Mouse (Mus musculus) MEL (cell line): ENCODE measurements around the gene Rnf215. TPM values are rescaled to one million over a fixed set of nuclear protein-coding genes. Genes with fewer than 3 reads are reported as not detected.

ENCODE experiments used
- DNase-seq: peaks from one replicate; pipeline ENCODE4 v3.0.0; 2011; ENCODE audit warnings: low read depth, low spot score
- H3K27ac ChIP-seq: 2 replicates; pipeline ENCODE4 v1.5.1; 2012; ENCODE audit warnings: low read depth, mild to moderate bottlenecking, control low read depth, low read length, moderate library complexity; ENCODE audit not compliant: control insufficient read depth
- H3K27me3 ChIP-seq, 2 experiments: fragments of 150-350 bp in 1 of 2; sonication (generic) in 1 of 2; 2 replicates each; pipeline ENCODE4 v1.6.1; 2012; ENCODE audit warnings: low read length in 2 of 2, mild to moderate bottlenecking in 2 of 2, improper control_type of control experiment in 1 of 2, moderate library complexity in 1 of 2; ENCODE audit not compliant: insufficient read depth in 2 of 2, control insufficient read depth in 1 of 2
- H3K36me3 ChIP-seq, 2 experiments: 2 replicates each; pipeline ENCODE4 v1.6.1; 2012 to 2014; ENCODE audit warnings: low read length in 2 of 2, improper control_type of control experiment in 1 of 2, inconsistent platforms in 1 of 2, mild to moderate bottlenecking in 1 of 2; ENCODE audit not compliant: insufficient read depth in 2 of 2, control insufficient read depth in 1 of 2
- H3K4me1 ChIP-seq, 2 experiments: fragments of 150-350 bp in 1 of 2; sonication (generic) in 1 of 2; 2 replicates each; pipeline ENCODE4 v1.6.1; 2012; ENCODE audit warnings: low read length in 2 of 2, improper control_type of control experiment in 1 of 2, mild to moderate bottlenecking in 1 of 2; ENCODE audit not compliant: insufficient read depth in 2 of 2, control insufficient read depth in 1 of 2
- H3K4me3 ChIP-seq, 2 experiments: fragments of 150-350 bp in 1 of 2; sonication (generic) in 1 of 2; 2 replicates each; pipeline ENCODE4 v1.5.1; 2012; ENCODE audit warnings: low read depth in 2 of 2, low read length in 2 of 2, mild to moderate bottlenecking in 2 of 2, moderate library complexity in 2 of 2, control low read depth in 1 of 2, improper control_type of control experiment in 1 of 2; ENCODE audit not compliant: control insufficient read depth in 1 of 2, insufficient read depth in 1 of 2
- H3K79me2 ChIP-seq: 2 replicates; pipeline ENCODE4 v1.6.1; 2012; ENCODE audit warnings: mild to moderate bottlenecking, low read length, moderate library complexity; ENCODE audit not compliant: control insufficient read depth, poor library complexity, insufficient read depth
- H3K9ac ChIP-seq: 2 replicates; pipeline ENCODE4 v1.6.1; 2012; ENCODE audit warnings: low read depth, mild to moderate bottlenecking, control low read depth, low read length, moderate library complexity; ENCODE audit not compliant: control insufficient read depth, poor library complexity, severe bottlenecking
- H3K9me3 ChIP-seq: fragments of 150-350 bp; sonication (generic); replicated peaks from 2 replicates; pipeline ENCODE4 v1.6.1; 2012; ENCODE audit warnings: mild to moderate bottlenecking, low read length, improper control_type of control experiment, moderate library complexity; ENCODE audit not compliant: insufficient read depth
- BHLHE40 ChIP-seq: IDR thresholded peaks from 2 replicates; pipeline ENCODE4 v1.6.1; 2012; ENCODE audit warnings: low read depth, mild to moderate bottlenecking, inconsistent platforms, low read length, improper control_type of control experiment, borderline replicate concordance
- CHD1 ChIP-seq: IDR thresholded peaks from 2 replicates; pipeline ENCODE4 v1.6.1; 2012; ENCODE audit warnings: low read depth, mild to moderate bottlenecking, inconsistent platforms, low read length, improper control_type of control experiment
- CHD2 ChIP-seq: IDR thresholded peaks from 2 replicates; pipeline ENCODE4 v1.6.1; 2011; ENCODE audit warnings: low read length, improper control_type of control experiment
- CTCF ChIP-seq, 3 experiments: IDR thresholded peaks in 2 of 3; conservative IDR thresholded peaks in 1 of 3; 2 replicates each; pipeline ENCODE4 v1.5.1; 2011 to 2012; ENCODE audit warnings: low read length in 3 of 3, low read depth in 2 of 3, mild to moderate bottlenecking in 2 of 3, improper control_type of control experiment in 1 of 3, inconsistent platforms in 1 of 3, mixed read lengths in 1 of 3, moderate library complexity in 1 of 3; ENCODE audit not compliant: control insufficient read depth in 1 of 3, insufficient read depth in 1 of 3, poor library complexity in 1 of 3, severe bottlenecking in 1 of 3
- E2F4 ChIP-seq: IDR thresholded peaks from 2 replicates; pipeline ENCODE4 v1.6.1; 2011; ENCODE audit warnings: low read depth, low read length, improper control_type of control experiment, borderline replicate concordance
- ELF1 ChIP-seq: IDR thresholded peaks from 2 replicates; pipeline ENCODE4 v1.6.1; 2014; ENCODE audit warnings: low read depth, mild to moderate bottlenecking, inconsistent platforms, low read length, improper control_type of control experiment, moderate library complexity
- EP300 ChIP-seq, 2 experiments: IDR thresholded peaks; 2 replicates each; pipeline ENCODE4 v1.6.1; 2011; ENCODE audit warnings: improper control_type of control experiment in 2 of 2, low read length in 2 of 2, low read depth in 1 of 2, mild to moderate bottlenecking in 1 of 2
- ETS1 ChIP-seq: IDR thresholded peaks from 2 replicates; pipeline ENCODE4 v1.6.1; 2012; ENCODE audit warnings: low read depth, mild to moderate bottlenecking, inconsistent platforms, low read length, improper control_type of control experiment, moderate library complexity
- GABPA ChIP-seq: IDR thresholded peaks from 2 replicates; pipeline ENCODE4 v1.6.1; 2012; ENCODE audit warnings: low read depth, mild to moderate bottlenecking, inconsistent platforms, low read length, improper control_type of control experiment, moderate library complexity
- GATA1 ChIP-seq: IDR thresholded peaks from 2 replicates; pipeline ENCODE4 v1.6.1; 2011; ENCODE audit warnings: low read depth, low read length, improper control_type of control experiment
- HCFC1 ChIP-seq: IDR thresholded peaks from 2 replicates; pipeline ENCODE4 v1.6.1; 2012; ENCODE audit warnings: low read depth, mild to moderate bottlenecking, inconsistent platforms, low read length, improper control_type of control experiment, moderate library complexity
- JUND ChIP-seq: IDR thresholded peaks from 2 replicates; pipeline ENCODE4 v1.6.1; 2011; ENCODE audit warnings: low read depth, mild to moderate bottlenecking, improper control_type of control experiment, low read length
- KAT2A ChIP-seq: conservative IDR thresholded peaks from 2 replicates; pipeline ENCODE4 v1.6.1; 2012; ENCODE audit warnings: low read depth, low read length, improper control_type of control experiment, inconsistent platforms
- MAFK ChIP-seq: IDR thresholded peaks from 2 replicates; pipeline ENCODE4 v1.6.1; 2011; ENCODE audit warnings: low read depth, mild to moderate bottlenecking, low read length, improper control_type of control experiment, borderline replicate concordance
- MAX ChIP-seq: IDR thresholded peaks from 2 replicates; pipeline ENCODE4 v1.6.1; 2011; ENCODE audit warnings: low read length, improper control_type of control experiment
- MAZ ChIP-seq: IDR thresholded peaks from 2 replicates; pipeline ENCODE4 v1.6.1; 2012; ENCODE audit warnings: low read depth, mild to moderate bottlenecking, inconsistent platforms, low read length, improper control_type of control experiment
- MXI1 ChIP-seq: IDR thresholded peaks from 2 replicates; pipeline ENCODE4 v1.6.1; 2011; ENCODE audit warnings: mild to moderate bottlenecking, low read depth, low read length, improper control_type of control experiment
- MYB ChIP-seq: IDR thresholded peaks from 2 replicates; pipeline ENCODE4 v1.6.1; 2011; ENCODE audit warnings: mild to moderate bottlenecking, low read depth, low read length, improper control_type of control experiment
- MYC ChIP-seq: IDR thresholded peaks from 2 replicates; pipeline ENCODE4 v1.6.1; 2011; ENCODE audit warnings: low read depth, mild to moderate bottlenecking, low read length, improper control_type of control experiment, moderate library complexity
- NRF1 ChIP-seq: IDR thresholded peaks from 2 replicates; pipeline ENCODE4 v1.6.1; 2014; ENCODE audit warnings: low read depth, mild to moderate bottlenecking, inconsistent platforms, low read length, improper control_type of control experiment, moderate library complexity; ENCODE audit not compliant: poor library complexity, insufficient read depth, severe bottlenecking
- POLR2A ChIP-seq, 2 experiments: IDR thresholded peaks; 2 replicates each; pipeline ENCODE4 v1.6.1; 2011 to 2012; ENCODE audit warnings: low read length in 2 of 2, mild to moderate bottlenecking in 2 of 2, control low read depth in 1 of 2, improper control_type of control experiment in 1 of 2, low read depth in 1 of 2, moderate library complexity in 1 of 2; ENCODE audit not compliant: control insufficient read depth in 1 of 2, insufficient read depth in 1 of 2, poor library complexity in 1 of 2
- POLR2AphosphoS2 ChIP-seq: IDR thresholded peaks from 2 replicates; pipeline ENCODE4 v1.6.1; 2011; ENCODE audit warnings: low read length, improper control_type of control experiment
- POLR2AphosphoS5 ChIP-seq: IDR thresholded peaks from 2 replicates; pipeline ENCODE4 v1.6.1; 2012; ENCODE audit warnings: low read depth, borderline replicate concordance, mild to moderate bottlenecking, inconsistent platforms, low read length, moderate library complexity, mixed read lengths
- RAD21 ChIP-seq: IDR thresholded peaks from 2 replicates; pipeline ENCODE4 v1.6.1; 2011; ENCODE audit warnings: mild to moderate bottlenecking, low read depth, low read length, improper control_type of control experiment
- RCOR1 ChIP-seq: IDR thresholded peaks from 2 replicates; pipeline ENCODE4 v1.6.1; 2012; ENCODE audit warnings: low read depth, mild to moderate bottlenecking, inconsistent platforms, low read length, improper control_type of control experiment
- SIN3A ChIP-seq: IDR thresholded peaks from 2 replicates; pipeline ENCODE4 v1.6.1; 2012; ENCODE audit warnings: low read length, improper control_type of control experiment, inconsistent platforms
- SMC3 ChIP-seq: IDR thresholded peaks from 2 replicates; pipeline ENCODE4 v1.6.1; 2011; ENCODE audit warnings: low read depth, low read length, improper control_type of control experiment
- TAL1 ChIP-seq: IDR thresholded peaks from 2 replicates; pipeline ENCODE4 v1.6.1; 2012; ENCODE audit warnings: mild to moderate bottlenecking, inconsistent platforms, low read length, moderate library complexity, mixed read lengths
- TBP ChIP-seq: IDR thresholded peaks from 2 replicates; pipeline ENCODE4 v1.8.0; 2011; ENCODE audit warnings: low read depth, low read length, improper control_type of control experiment
- TCF12 ChIP-seq: IDR thresholded peaks from 2 replicates; pipeline ENCODE4 v1.6.1; 2014; ENCODE audit warnings: low read depth, mild to moderate bottlenecking, inconsistent platforms, low read length, improper control_type of control experiment, moderate library complexity
- UBTF ChIP-seq: IDR thresholded peaks from 2 replicates; pipeline ENCODE4 v1.6.1; 2012; ENCODE audit warnings: low read depth, mild to moderate bottlenecking, inconsistent platforms, low read length, improper control_type of control experiment, moderate library complexity, borderline replicate concordance; ENCODE audit not compliant: insufficient read depth
- USF1 ChIP-seq: IDR thresholded peaks from 2 replicates; pipeline ENCODE4 v1.6.1; 2014; ENCODE audit warnings: low read depth, mild to moderate bottlenecking, inconsistent platforms, low read length, improper control_type of control experiment, moderate library complexity
- USF2 ChIP-seq, 2 experiments: IDR thresholded peaks; 2 replicates each; pipeline ENCODE4 v1.6.1; 2011 to 2012; ENCODE audit warnings: improper control_type of control experiment in 2 of 2, low read length in 2 of 2, borderline replicate concordance in 1 of 2, inconsistent platforms in 1 of 2, low read depth in 1 of 2, mild to moderate bottlenecking in 1 of 2; ENCODE audit not compliant: insufficient read depth in 1 of 2
- ZC3H11A ChIP-seq: IDR thresholded peaks from 2 replicates; pipeline ENCODE4 v1.6.1; 2012; ENCODE audit warnings: low read depth, mild to moderate bottlenecking, inconsistent platforms, low read length, improper control_type of control experiment
- ZKSCAN1 ChIP-seq: IDR thresholded peaks from 2 replicates; pipeline ENCODE4 v1.6.1; 2012; ENCODE audit warnings: low read depth, mild to moderate bottlenecking, inconsistent platforms, low read length, improper control_type of control experiment, moderate library complexity
- ZMIZ1 ChIP-seq: IDR thresholded peaks from 2 replicates; pipeline ENCODE4 v1.6.1; 2012; ENCODE audit warnings: low read depth, mild to moderate bottlenecking, inconsistent platforms, low read length, improper control_type of control experiment, moderate library complexity
- ZNF384 ChIP-seq: IDR thresholded peaks from 2 replicates; pipeline ENCODE4 v1.6.1; 2012; ENCODE audit warnings: low read depth, mild to moderate bottlenecking, inconsistent platforms, low read length, improper control_type of control experiment
- polyA plus RNA-seq, 2 experiments: library from polyadenylated mRNA; stranded (reverse) in 1 of 2; unstranded in 1 of 2; fragments of >175 nt in 1 of 2; fragments of >200 nt in 1 of 2; gene quantifications; 2 replicates each; pipeline versions ENCODE4 v1.2.1 to v1.2.4; 2012; ENCODE audit warnings: low replicate concordance in 2 of 2, low read depth in 1 of 2; ENCODE audit not compliant: insufficient read length in 2 of 2, insufficient read depth in 1 of 2, missing spikeins in 1 of 2
- total RNA-seq: library from RNA; depleted of rRNA; stranded (reverse); fragments of 300-350 nt; gene quantifications from 2 replicates; pipeline ENCODE4 v1.2.3, GENCODE M21; 2012

Rnf215 gene
- total and polyA plus RNA-seq, 3 experiments: 11.3 to 13.2 TPM; not detected in 1

- peak; percentile 48 for DNase-seq
- no peaks in the 10 kb centered on the region for H3K27me3 ChIP-seq
- no peaks in the 10 kb centered on the region for H3K79me2 ChIP-seq
- no peaks in the 10 kb centered on the region for H3K9me3 ChIP-seq
- H3K27ac ChIP-seq: no peak overlapping the region
- H3K4me1 ChIP-seq: peaks cover 9 to 11% of the 10 kb centered on the region in 2 experiments
- H3K9ac ChIP-seq: no peak overlapping the region
- no peak overlapping the region for H3K4me3 ChIP-seq
- peaks cover 0 to 19% of the 10 kb centered on the region in 2 experiments; a peak in 2 of 4 replicates for H3K36me3 ChIP-seq
- TF ChIP-seq MAFK (peak; percentile 74; the same call in 1 of the 2 replicates), EP300 (IDR thresholded peaks at IDR 0.05; ENCODE audit: low read depth in 1 of 2, low read length in 2 of 2) (peak; percentile 64 to 70), MAX (no peak; the same call in none of the 2 replicates), TAL1 (no peak), CHD2 (no peak), USF1 (no peak), MYB (no peak), BHLHE40 (peak; percentile 50; the same call in 1 of the 2 replicates), MXI1 (peak; percentile 46; the same call in 1 of the 2 replicates), ETS1 (peak; percentile 85), USF2 (IDR thresholded peaks at IDR 0.05; ENCODE audit: borderline replicate concordance in 1 of 2, insufficient read depth in 1 of 2, low read depth in 1 of 2, low read length in 2 of 2) (no peak), POLR2AphosphoS5 (no peak), GATA1 (peak; percentile 80), MAZ (no peak), ZMIZ1 (no peak), RAD21 (no peak), NRF1 (no peak), CHD1 (no peak), TCF12 (peak; percentile 72), ELF1 (0 out of 2 replicates have a peak, but pooled peaks have one; percentile 20), KAT2A (no peak), SIN3A (peak; percentile 68), POLR2A (IDR thresholded peaks at IDR 0.05; ENCODE audit: control insufficient read depth in 1 of 2, insufficient read depth in 1 of 2, low read depth in 1 of 2, low read length in 2 of 2, poor library complexity in 1 of 2) (no peak), GABPA (no peak), ZKSCAN1 (no peak), ZC3H11A (peak; percentile 6; the same call in 1 of the 2 replicates), MYC (peak; percentile 30; the same call in 1 of the 2 replicates), UBTF (no peak), HCFC1 (0 out of 2 replicates have a peak, but pooled peaks have one; percentile 23), CTCF (IDR thresholded peaks at IDR 0.05 in 2 of 3, conservative IDR thresholded peaks at IDR 0.05 in 1 of 3; ENCODE audit: control insufficient read depth in 1 of 3, insufficient read depth in 1 of 3, low read depth in 2 of 3, low read length in 3 of 3, poor library complexity in 1 of 3, severe bottlenecking in 1 of 3) (no peak), TBP (no peak), RCOR1 (peak; percentile 66), POLR2AphosphoS2 (no peak), ZNF384 (no peak), JUND (no peak), SMC3 (no peak), E2F4 (no peak)
Measured at GRCm38 (mm10) chr11:4153694-4154093, 18.7 kb downstream of the Rnf215 start.
